Mouse (Mus musculus): ENCODE results near the gene Prr13. TPM values are rescaled to one million over a fixed set of nuclear protein-coding genes. Genes with fewer than 3 reads are reported as not detected.
A peak's percentile ranks its signal among the peaks of the same experiment; 100 is the strongest.

Prr13 gene
- polyA plus RNA-seq, 1 experiment from 2014 or later = 92.7 TPM

- H3K4me1 ChIP-seq (ENCODE audit: control insufficient read depth, insufficient read depth, low read length) = peaks cover 9% of the 10 kb centered on the region
- no peak overlapping the region for H3K27ac ChIP-seq (ENCODE audit: low read depth, low read length)
- no peak for ATAC-seq (ENCODE audit: low FRiP score)
- no peak overlapping the region for H3K4me3 ChIP-seq (ENCODE audit: low read depth, low read length)
- no peak overlapping the region for H3K4me2 ChIP-seq
- 80% methylated on average over 12 of the region's 12 CpGs for WGBS
- peaks cover 27% of the 10 kb centered on the region for H3K36me3 ChIP-seq (ENCODE audit: control insufficient read depth, insufficient read depth, low read length)
- H3K9me3 ChIP-seq (ENCODE audit: control insufficient read depth, low read length) = no peaks in the 10 kb centered on the region
- DNase-seq (ENCODE audit: low spot score, missing footprints) = peak; percentile 84
- no peaks in the 10 kb centered on the region for H3K27me3 ChIP-seq (ENCODE audit: control insufficient read depth, insufficient read depth, low read length)
- no peak overlapping the region for H3K9ac ChIP-seq (ENCODE audit: low read length)
These were observed 46.4 kb downstream of the Prr13 start for GRCm38 (mm10) chr15:102505073-102505769.

GRCm38 (mm10) chr15:102505770-102506463 is 47.1 kb downstream of the Prr13 start:
- peaks cover 20% of the 10 kb centered on the region for H3K36me3 ChIP-seq (ENCODE audit: control insufficient read depth, insufficient read depth, low read length)
- no peaks in the 10 kb centered on the region for H3K9me3 ChIP-seq (ENCODE audit: control insufficient read depth, low read length)
- H3K4me2 ChIP-seq = no peak overlapping the region
- ATAC-seq (ENCODE audit: low FRiP score) = no peak
- H3K4me3 ChIP-seq (ENCODE audit: low read depth, low read length) = no peak overlapping the region
- no peaks in the 10 kb centered on the region for H3K27me3 ChIP-seq (ENCODE audit: control insufficient read depth, insufficient read depth, low read length)
- H3K9ac ChIP-seq (ENCODE audit: low read length) = no peak overlapping the region
- 89% methylated on average over 9 of the region's 9 CpGs for WGBS
- peaks cover 13% of the 10 kb centered on the region for H3K4me1 ChIP-seq (ENCODE audit: control insufficient read depth, insufficient read depth, low read length)
- DNase-seq (ENCODE audit: low spot score, missing footprints) = peak; percentile 79
- H3K27ac ChIP-seq (ENCODE audit: low read depth, low read length) = no peak overlapping the region

GRCm38 (mm10) chr15:102506464-102506830 is 47.6 kb downstream of the Prr13 start:
- no peak overlapping the region for H3K4me3 ChIP-seq (ENCODE audit: low read depth, low read length)
- 70% methylated on average over 2 of the region's 2 CpGs for WGBS
- H3K27ac ChIP-seq (ENCODE audit: low read depth, low read length) = no peak overlapping the region
- H3K9me3 ChIP-seq (ENCODE audit: control insufficient read depth, low read length) = no peaks in the 10 kb centered on the region
- H3K4me1 ChIP-seq (ENCODE audit: control insufficient read depth, insufficient read depth, low read length) = peaks cover 18% of the 10 kb centered on the region
- H3K27me3 ChIP-seq (ENCODE audit: control insufficient read depth, insufficient read depth, low read length) = no peaks in the 10 kb centered on the region
- H3K4me2 ChIP-seq = no peak overlapping the region
- H3K9ac ChIP-seq (ENCODE audit: low read length) = no peak overlapping the region
- H3K36me3 ChIP-seq (ENCODE audit: control insufficient read depth, insufficient read depth, low read length) = peaks cover 14% of the 10 kb centered on the region; the same call in 1 of the 2 replicates
- ATAC-seq (ENCODE audit: low FRiP score) = no peak
- DNase-seq (ENCODE audit: low spot score, missing footprints) = no peak

GRCm38 (mm10) chr15:102506864-102507263 is 48.0 kb downstream of the Prr13 start:
- no peak for ATAC-seq (ENCODE audit: low FRiP score)
- 90% methylated on average over 1 of the region's 1 CpGs for WGBS
- Histone ChIP-seq H3K27me3 (ENCODE audit: control insufficient read depth, insufficient read depth, low read length) (no peaks in the 10 kb centered on the region), H3K4me3 (ENCODE audit: low read depth, low read length) (no peak overlapping the region), H3K9me3 (ENCODE audit: control insufficient read depth, low read length) (no peaks in the 10 kb centered on the region), H3K9ac (ENCODE audit: low read length) (no peak overlapping the region), H3K36me3 (ENCODE audit: control insufficient read depth, insufficient read depth, low read length) (peaks cover 14% of the 10 kb centered on the region; the same call in 1 of the 2 replicates), H3K4me1 (ENCODE audit: control insufficient read depth, insufficient read depth, low read length) (peaks cover 22% of the 10 kb centered on the region), H3K27ac (ENCODE audit: low read depth, low read length) (no peak overlapping the region), H3K4me2 (no peak overlapping the region)
- DNase-seq (ENCODE audit: low spot score, missing footprints) = no peak

GRCm38 (mm10) chr15:102507561-102507960 is 48.7 kb downstream of the Prr13 start:
- Histone ChIP-seq H3K9me3 (ENCODE audit: control insufficient read depth, low read length) (no peaks in the 10 kb centered on the region), H3K27me3 (ENCODE audit: control insufficient read depth, insufficient read depth, low read length) (no peaks in the 10 kb centered on the region), H3K36me3 (ENCODE audit: control insufficient read depth, insufficient read depth, low read length) (peaks cover 12% of the 10 kb centered on the region; the same call in 1 of the 2 replicates)

GRCm38 (mm10) chr15:102508336-102508735 is 49.5 kb downstream of the Prr13 start:
- WGBS = 88% methylated on average over 3 of the region's 3 CpGs

More at GRCm38 (mm10) chr15:102507561-102507960, 48.7 kb downstream of the Prr13 start:
- ATAC-seq (ENCODE audit: low FRiP score) (no peak), DNase-seq (ENCODE audit: low spot score, missing footprints) (peak; percentile 78)
- Histone ChIP-seq H3K9ac (ENCODE audit: low read length) (no peak overlapping the region), H3K4me3 (ENCODE audit: low read depth, low read length) (no peak overlapping the region), H3K4me2 (no peak overlapping the region), H3K27ac (ENCODE audit: low read depth, low read length) (no peak overlapping the region), H3K4me1 (ENCODE audit: control insufficient read depth, insufficient read depth, low read length) (peaks cover 29% of the 10 kb centered on the region)

GRCm38 (mm10) chr15:102510110-102510509 is 51.3 kb downstream of the Prr13 start:
- DNase-seq (ENCODE audit: low spot score, missing footprints) (no peak), ATAC-seq (ENCODE audit: low FRiP score) (peak; percentile 66)
- WGBS = 7% methylated on average over 9 of the region's 9 CpGs
- H3K4me2 ChIP-seq = peak overlapping the region; percentile 82
- peaks cover 33% of the 10 kb centered on the region for H3K4me1 ChIP-seq (ENCODE audit: control insufficient read depth, insufficient read depth, low read length)
- H3K9me3 ChIP-seq (ENCODE audit: control insufficient read depth, low read length) = no peaks in the 10 kb centered on the region
- peak overlapping the region; percentile 62 for H3K4me3 ChIP-seq (ENCODE audit: low read depth, low read length)
- peak overlapping the region; percentile 80 for H3K9ac ChIP-seq (ENCODE audit: low read length)
- H3K27ac ChIP-seq (ENCODE audit: low read depth, low read length) = peak overlapping the region; percentile 81
- no peaks in the 10 kb centered on the region for H3K36me3 ChIP-seq (ENCODE audit: control insufficient read depth, insufficient read depth, low read length)
- H3K27me3 ChIP-seq (ENCODE audit: control insufficient read depth, insufficient read depth, low read length) = no peaks in the 10 kb centered on the region

More at GRCm38 (mm10) chr15:102508336-102508735, 49.5 kb downstream of the Prr13 start:
- DNase-seq (ENCODE audit: low spot score, missing footprints) (no peak), ATAC-seq (ENCODE audit: low FRiP score) (no peak)
- Histone ChIP-seq H3K27ac (ENCODE audit: low read depth, low read length) (no peak overlapping the region), H3K9ac (ENCODE audit: low read length) (no peak overlapping the region), H3K36me3 (ENCODE audit: control insufficient read depth, insufficient read depth, low read length) (peaks cover 8% of the 10 kb centered on the region; the same call in 1 of the 2 replicates), H3K27me3 (ENCODE audit: control insufficient read depth, insufficient read depth, low read length) (no peaks in the 10 kb centered on the region), H3K4me1 (ENCODE audit: control insufficient read depth, insufficient read depth, low read length) (peaks cover 33% of the 10 kb centered on the region), H3K4me2 (no peak overlapping the region), H3K9me3 (ENCODE audit: control insufficient read depth, low read length) (no peaks in the 10 kb centered on the region), H3K4me3 (ENCODE audit: low read depth, low read length) (no peak overlapping the region)

- WGBS = 5% methylated on average over 34 of the region's 34 CpGs
- Histone ChIP-seq H3K9ac (ENCODE audit: low read length) (peak overlapping the region; percentile 80), H3K27ac (ENCODE audit: low read depth, low read length) (peak overlapping the region; percentile 81), H3K4me2 (peak overlapping the region; percentile 82), H3K9me3 (ENCODE audit: control insufficient read depth, low read length) (no peaks in the 10 kb centered on the region), H3K27me3 (ENCODE audit: control insufficient read depth, insufficient read depth, low read length) (no peaks in the 10 kb centered on the region), H3K36me3 (ENCODE audit: control insufficient read depth, insufficient read depth, low read length) (no peaks in the 10 kb centered on the region), H3K4me3 (ENCODE audit: low read depth, low read length) (peak overlapping the region; percentile 62), H3K4me1 (ENCODE audit: control insufficient read depth, insufficient read depth, low read length) (peaks cover 35% of the 10 kb centered on the region)
- ATAC-seq (ENCODE audit: low FRiP score) (peak; percentile 97), DNase-seq (ENCODE audit: low spot score, missing footprints) (peak; percentile 99)
These were observed 51.9 kb downstream of the Prr13 start for GRCm38 (mm10) chr15:102510590-102511284.
